Mouse (Mus musculus): ENCODE measurements around the gene Cspg5. TPM values are rescaled to one million over a fixed set of nuclear protein-coding genes. Genes with fewer than 3 reads are reported as not detected.

Gene Cspg5
- polyA plus RNA-seq, 1 experiment from 2014 or later, result 3.2 TPM

GRCm38 (mm10) chr9:110246321-110246640, 2.7 kb downstream of the Cspg5 start:
- Histone ChIP-seq H3K27ac (ENCODE audit: low read length) (no peak overlapping the region), H3K4me1 (ENCODE audit: control insufficient read depth, insufficient read depth, low read length) (peaks cover 15% of the 10 kb centered on the region; the same call in 1 of the 2 replicates), H3K27me3 (ENCODE audit: control insufficient read depth, insufficient read depth, low read length) (0 out of 2 replicates have a peak, but pooled peaks cover 3% of the 10 kb centered on the region), H3K36me3 (ENCODE audit: control insufficient read depth, insufficient read depth, low read length) (no peaks in the 10 kb centered on the region), H3K4me2 (replicated peaks; ENCODE audit: low read depth, low read length) (peak overlapping the region; percentile 95), H3K9me3 (ENCODE audit: control insufficient read depth, low read depth, low read length) (no peaks in the 10 kb centered on the region), H3K9ac (replicated peaks; ENCODE audit: low read depth, low read length) (no peak overlapping the region), H3K4me3 (ENCODE audit: low read depth, low read length) (peak overlapping the region; percentile 51)
- 46% methylated on average over 13 of the region's 13 CpGs for WGBS
- ATAC-seq (ENCODE audit: insufficient number of reproducible peaks, insufficient read depth, low FRiP score, low read depth), result no peak

DNA sequence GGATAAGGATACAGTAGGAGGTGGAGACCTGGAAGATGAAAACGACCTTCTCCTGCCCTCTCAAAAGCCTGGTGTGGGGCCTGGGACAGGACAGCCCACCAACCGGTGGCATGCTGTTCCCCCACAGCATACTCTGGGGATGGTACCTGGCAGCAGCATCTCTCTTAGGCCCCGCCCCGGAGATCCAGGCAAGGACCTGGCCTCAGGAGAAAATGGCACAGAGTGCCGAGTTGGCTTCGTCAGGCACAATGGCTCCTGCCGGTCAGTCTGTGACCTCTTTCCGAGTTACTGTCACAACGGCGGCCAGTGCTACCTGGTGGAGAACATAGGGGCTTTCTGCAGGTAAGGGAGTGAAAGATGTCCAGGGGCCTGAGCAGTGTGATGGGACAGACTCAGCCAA, 3.5 kb downstream of the Cspg5 start:
- H3K4me1 ChIP-seq (ENCODE audit: control insufficient read depth, insufficient read depth, low read length), result peaks cover 15% of the 10 kb centered on the region; the same call in 1 of the 2 replicates
- ATAC-seq (ENCODE audit: insufficient number of reproducible peaks, insufficient read depth, low FRiP score, low read depth), result no peak
- no peak overlapping the region for H3K4me2 ChIP-seq (replicated peaks; ENCODE audit: low read depth, low read length)
- no peak overlapping the region for H3K4me3 ChIP-seq (ENCODE audit: low read depth, low read length)
- no peak overlapping the region for H3K9ac ChIP-seq (replicated peaks; ENCODE audit: low read depth, low read length)
- H3K27ac ChIP-seq (ENCODE audit: low read length), result no peak overlapping the region
- no peaks in the 10 kb centered on the region for H3K36me3 ChIP-seq (ENCODE audit: control insufficient read depth, insufficient read depth, low read length)
- 89% methylated on average over 10 of the region's 10 CpGs for WGBS
- no peaks in the 10 kb centered on the region for H3K9me3 ChIP-seq (ENCODE audit: control insufficient read depth, low read depth, low read length)
- H3K27me3 ChIP-seq (ENCODE audit: control insufficient read depth, insufficient read depth, low read length), result 0 out of 2 replicates have a peak, but pooled peaks cover 3% of the 10 kb centered on the region

- Histone ChIP-seq H3K4me3 (ENCODE audit: low read depth, low read length) (no peak overlapping the region), H3K27ac (ENCODE audit: low read length) (no peak overlapping the region), H3K27me3 (ENCODE audit: control insufficient read depth, insufficient read depth, low read length) (0 out of 2 replicates have a peak, but pooled peaks cover 3% of the 10 kb centered on the region), H3K4me2 (replicated peaks; ENCODE audit: low read depth, low read length) (no peak overlapping the region), H3K9me3 (ENCODE audit: control insufficient read depth, low read depth, low read length) (no peaks in the 10 kb centered on the region), H3K9ac (replicated peaks; ENCODE audit: low read depth, low read length) (no peak overlapping the region), H3K36me3 (ENCODE audit: control insufficient read depth, insufficient read depth, low read length) (no peaks in the 10 kb centered on the region), H3K4me1 (ENCODE audit: control insufficient read depth, insufficient read depth, low read length) (peaks cover 15% of the 10 kb centered on the region; the same call in 1 of the 2 replicates)
- 74% methylated on average over 2 of the region's 2 CpGs for WGBS
- no peak for ATAC-seq (ENCODE audit: insufficient number of reproducible peaks, insufficient read depth, low FRiP score, low read depth)
Measured at GRCm38 (mm10) chr9:110248861-110249260, 5.3 kb downstream of the Cspg5 start.

DNA sequence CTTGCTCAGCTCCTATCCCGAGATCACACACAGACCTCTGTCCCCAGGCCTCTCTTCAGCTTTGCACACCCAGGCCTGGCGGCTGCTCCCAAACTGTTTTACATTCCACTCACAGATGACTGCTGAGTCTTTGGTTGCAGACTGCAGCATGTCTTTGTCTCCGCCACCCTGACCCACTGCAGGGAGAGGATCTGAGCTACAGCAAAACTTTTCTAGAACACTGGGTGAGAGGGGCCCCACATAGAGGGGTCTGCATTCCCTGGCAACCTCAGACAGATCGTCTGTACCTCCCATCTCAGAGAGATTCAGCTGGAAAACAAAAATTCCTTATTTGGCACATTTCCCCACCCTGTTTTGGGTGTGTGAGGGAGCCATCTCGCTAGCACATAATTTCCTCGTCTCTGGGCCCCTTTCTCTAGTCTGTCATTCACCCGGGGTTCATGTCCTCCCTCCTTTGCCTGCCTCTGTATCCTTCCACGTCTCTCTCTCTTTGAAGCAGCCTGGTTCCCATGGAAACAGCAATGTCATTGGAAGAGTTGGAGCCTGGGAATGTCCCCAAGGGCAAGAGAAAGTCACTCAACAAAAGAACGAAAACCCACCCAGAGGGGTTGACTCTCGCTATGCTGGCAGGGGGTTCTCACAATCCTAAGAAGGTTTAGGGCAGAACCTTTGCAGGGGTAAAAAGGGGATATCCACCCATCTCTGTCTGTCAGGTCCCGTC, 6.4 kb downstream of the Cspg5 start:
- WGBS, result 18% methylated on average over 11 of the region's 11 CpGs
- H3K4me2 ChIP-seq (replicated peaks; ENCODE audit: low read depth, low read length), result peak overlapping the region; percentile 4; the same call in 1 of the 2 replicates
- no peaks in the 10 kb centered on the region for H3K9me3 ChIP-seq (ENCODE audit: control insufficient read depth, low read depth, low read length)
- H3K27ac ChIP-seq (ENCODE audit: low read length), result peak overlapping the region; percentile 66; the same call in 1 of the 2 replicates
- no peaks in the 10 kb centered on the region for H3K36me3 ChIP-seq (ENCODE audit: control insufficient read depth, insufficient read depth, low read length)
- 0 out of 2 replicates have a peak, but pooled peaks cover 15% of the 10 kb centered on the region for H3K4me1 ChIP-seq (ENCODE audit: control insufficient read depth, insufficient read depth, low read length)
- no peak for ATAC-seq (ENCODE audit: insufficient number of reproducible peaks, insufficient read depth, low FRiP score, low read depth)
- H3K4me3 ChIP-seq (ENCODE audit: low read depth, low read length), result no peak overlapping the region
- 0 out of 2 replicates have a peak, but pooled peaks cover 3% of the 10 kb centered on the region for H3K27me3 ChIP-seq (ENCODE audit: control insufficient read depth, insufficient read depth, low read length)
- no peak overlapping the region; the same call in 1 of the 2 replicates for H3K9ac ChIP-seq (replicated peaks; ENCODE audit: low read depth, low read length)

DNA sequence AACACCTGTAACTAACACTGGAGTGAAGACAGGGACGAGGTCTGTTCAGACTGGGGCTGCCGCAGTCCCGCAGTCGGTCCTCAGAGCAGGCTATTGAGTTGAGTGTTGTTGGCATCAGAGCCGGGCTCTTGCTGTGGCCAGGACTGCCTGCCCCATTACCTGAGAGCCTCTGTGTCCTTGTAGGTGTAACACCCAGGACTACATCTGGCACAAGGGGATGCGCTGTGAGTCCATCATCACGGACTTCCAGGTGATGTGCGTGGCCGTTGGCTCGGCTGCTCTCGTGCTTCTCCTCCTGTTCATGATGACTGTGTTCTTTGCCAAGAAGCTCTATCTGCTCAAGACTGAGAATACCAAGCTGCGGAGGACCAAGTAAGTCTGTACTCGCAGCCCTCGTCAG, 7.2 kb downstream of the Cspg5 start:
- Histone ChIP-seq H3K36me3 (ENCODE audit: control insufficient read depth, insufficient read depth, low read length) (no peaks in the 10 kb centered on the region), H3K4me2 (replicated peaks; ENCODE audit: low read depth, low read length) (no peak overlapping the region), H3K27me3 (ENCODE audit: control insufficient read depth, insufficient read depth, low read length) (0 out of 2 replicates have a peak, but pooled peaks cover 3% of the 10 kb centered on the region), H3K4me1 (ENCODE audit: control insufficient read depth, insufficient read depth, low read length) (0 out of 2 replicates have a peak, but pooled peaks cover 15% of the 10 kb centered on the region), H3K27ac (ENCODE audit: low read length) (no peak overlapping the region), H3K9ac (replicated peaks; ENCODE audit: low read depth, low read length) (no peak overlapping the region), H3K9me3 (ENCODE audit: control insufficient read depth, low read depth, low read length) (no peaks in the 10 kb centered on the region), H3K4me3 (ENCODE audit: low read depth, low read length) (no peak overlapping the region)
- 82% methylated on average over 14 of the region's 14 CpGs for WGBS
- ATAC-seq (ENCODE audit: insufficient number of reproducible peaks, insufficient read depth, low FRiP score, low read depth), result no peak

GRCm38 (mm10) chr9:110255407-110256019, 11.9 kb downstream of the Cspg5 start:
- WGBS, result 74% methylated on average over 15 of the region's 15 CpGs
- H3K4me2 ChIP-seq (replicated peaks; ENCODE audit: low read depth, low read length), result no peak overlapping the region
- H3K4me1 ChIP-seq (ENCODE audit: control insufficient read depth, insufficient read depth, low read length), result no peaks in the 10 kb centered on the region
- no peaks in the 10 kb centered on the region for H3K27me3 ChIP-seq (ENCODE audit: control insufficient read depth, insufficient read depth, low read length)
- H3K4me3 ChIP-seq (ENCODE audit: low read depth, low read length), result no peak overlapping the region
- no peak for ATAC-seq (ENCODE audit: insufficient number of reproducible peaks, insufficient read depth, low FRiP score, low read depth)
- H3K9me3 ChIP-seq (ENCODE audit: control insufficient read depth, low read depth, low read length), result no peaks in the 10 kb centered on the region
- no peak overlapping the region for H3K27ac ChIP-seq (ENCODE audit: low read length)
- H3K9ac ChIP-seq (replicated peaks; ENCODE audit: low read depth, low read length), result no peak overlapping the region
- no peaks in the 10 kb centered on the region for H3K36me3 ChIP-seq (ENCODE audit: control insufficient read depth, insufficient read depth, low read length)

DNA sequence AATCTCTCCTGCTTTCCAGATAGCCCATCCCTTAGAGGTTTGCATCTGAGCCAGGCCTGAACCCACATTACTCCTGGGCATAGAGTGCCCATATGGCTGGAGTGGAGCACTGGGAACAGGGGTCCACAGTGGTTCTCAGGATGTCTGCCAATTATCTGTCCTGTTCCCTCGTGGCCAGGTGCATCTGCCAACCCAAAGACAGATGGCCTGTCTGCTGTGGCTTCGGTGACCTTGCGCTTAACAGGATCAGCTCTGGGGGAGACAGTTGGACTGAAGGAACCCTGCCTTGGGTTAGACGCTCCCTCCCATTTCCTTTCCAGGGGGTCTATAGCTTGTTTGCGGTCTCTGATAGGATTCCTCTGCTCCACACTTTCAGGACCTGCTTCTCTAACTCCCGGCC, 15.1 kb downstream of the Cspg5 start:
- H3K27ac ChIP-seq (ENCODE audit: low read length), result no peak overlapping the region

DNA sequence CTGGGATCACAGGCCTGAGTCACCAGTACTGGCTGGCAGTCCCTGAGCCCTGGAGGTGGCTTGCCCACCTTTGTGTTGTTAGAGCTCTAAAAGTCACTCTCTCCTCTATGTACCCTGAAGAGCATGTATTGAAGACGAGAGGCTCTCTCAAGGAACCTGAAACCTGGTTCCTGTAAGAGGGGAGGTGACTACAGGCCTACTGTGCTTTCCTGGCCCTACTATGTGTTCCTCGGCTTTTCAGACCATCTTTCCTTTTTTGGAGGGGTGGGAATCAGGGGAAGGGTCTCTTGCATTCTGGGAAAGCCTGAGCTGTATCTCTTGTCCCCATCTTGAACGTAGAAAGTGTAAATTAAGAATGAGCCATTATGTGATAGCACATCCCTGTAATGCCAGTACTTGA, 15.5 kb downstream of the Cspg5 start:
- no peaks in the 10 kb centered on the region for H3K36me3 ChIP-seq (ENCODE audit: control insufficient read depth, insufficient read depth, low read length)
- no peaks in the 10 kb centered on the region for H3K27me3 ChIP-seq (ENCODE audit: control insufficient read depth, insufficient read depth, low read length)

More for the DNA sequence above, 15.1 kb downstream of the Cspg5 start:
- 0 out of 2 replicates have a peak, but pooled peaks cover 2% of the 10 kb centered on the region for H3K4me1 ChIP-seq (ENCODE audit: control insufficient read depth, insufficient read depth, low read length)
- no peak overlapping the region for H3K4me2 ChIP-seq (replicated peaks; ENCODE audit: low read depth, low read length)
- H3K4me3 ChIP-seq (ENCODE audit: low read depth, low read length), result no peak overlapping the region
- ATAC-seq (ENCODE audit: insufficient number of reproducible peaks, insufficient read depth, low FRiP score, low read depth), result no peak
- H3K9ac ChIP-seq (replicated peaks; ENCODE audit: low read depth, low read length), result no peak overlapping the region
- H3K36me3 ChIP-seq (ENCODE audit: control insufficient read depth, insufficient read depth, low read length), result no peaks in the 10 kb centered on the region
- no peaks in the 10 kb centered on the region for H3K9me3 ChIP-seq (ENCODE audit: control insufficient read depth, low read depth, low read length)
- 63% methylated on average over 6 of the region's 6 CpGs for WGBS
- no peaks in the 10 kb centered on the region for H3K27me3 ChIP-seq (ENCODE audit: control insufficient read depth, insufficient read depth, low read length)

More for the DNA sequence above, 15.5 kb downstream of the Cspg5 start:
- no peak for ATAC-seq (ENCODE audit: insufficient number of reproducible peaks, insufficient read depth, low FRiP score, low read depth)
- Histone ChIP-seq H3K9ac (replicated peaks; ENCODE audit: low read depth, low read length) (no peak overlapping the region), H3K9me3 (ENCODE audit: control insufficient read depth, low read depth, low read length) (no peaks in the 10 kb centered on the region), H3K4me3 (ENCODE audit: low read depth, low read length) (no peak overlapping the region), H3K4me2 (replicated peaks; ENCODE audit: low read depth, low read length) (no peak overlapping the region), H3K27ac (ENCODE audit: low read length) (no peak overlapping the region), H3K4me1 (ENCODE audit: control insufficient read depth, insufficient read depth, low read length) (0 out of 2 replicates have a peak, but pooled peaks cover 2% of the 10 kb centered on the region)
- WGBS, result 74% methylated on average over 3 of the region's 3 CpGs

Data from stomach, embryonic 14.5 days (tissue).